Mouse (Mus musculus): ENCODE results near the gene Polr3gl. TPM values are rescaled to one million over a fixed set of nuclear protein-coding genes. Genes with fewer than 3 reads are reported as not detected.

The Polr3gl gene
- polyA plus RNA-seq, 1 experiment from 2014 or later: 33.6 TPM

- no peaks in the 10 kb centered on the region for H3K27me3 ChIP-seq
- CTCF ChIA-PET: interaction anchor here (1.3 to 1.6 kb wide), 3 partner anchors 13 to 27 kb away, joined by 4 to 5 read pairs (median 5); partner anchors contain the start of gene Polr3gl
- ATAC-seq (no peak), DNase-seq (ENCODE audit: low read depth, low spot score) (no peak)
- POLR2A ChIA-PET: interaction anchor here (0.9 kb wide), 1 partner anchor 9 kb away, joined by 4 read pairs; the partner anchor contains the start of gene Txnip
- TF ChIP-seq CTCF (IDR thresholded peaks at IDR 0.05): no peak
- in situ Hi-C loops (cut with MboI; ENCODE audit: low pct_unique_long_range_greater_than_20kb): no loop called here
These were observed 27.1 kb downstream of the Polr3gl start for GRCm38 (mm10) chr3:96566661-96567450.

GRCm38 (mm10) chr3:96565105-96565504, 28.9 kb downstream of the Polr3gl start:
- no peak for ATAC-seq
- ChIA-PET CTCF (interaction anchor here (1.0 to 1.5 kb wide), 3 partner anchors 11 to 103 kb away, joined by 3 to 5 read pairs (median 3); no protein-coding TSS in a partner anchor), POLR2A (interaction anchor here (0.5 to 1.1 kb wide), 3 partner anchors 12 to 136 kb away, joined by 3 to 7 read pairs (median 7); partner anchors contain the start of gene Gm16253)
- no peak for TF ChIP-seq CTCF (IDR thresholded peaks at IDR 0.05)
- H3K27me3 ChIP-seq: no peaks in the 10 kb centered on the region
- in situ Hi-C loops (cut with MboI; ENCODE audit: low pct_unique_long_range_greater_than_20kb): no loop called here
- DNase-seq (ENCODE audit: low read depth, low spot score): no peak

DNA sequence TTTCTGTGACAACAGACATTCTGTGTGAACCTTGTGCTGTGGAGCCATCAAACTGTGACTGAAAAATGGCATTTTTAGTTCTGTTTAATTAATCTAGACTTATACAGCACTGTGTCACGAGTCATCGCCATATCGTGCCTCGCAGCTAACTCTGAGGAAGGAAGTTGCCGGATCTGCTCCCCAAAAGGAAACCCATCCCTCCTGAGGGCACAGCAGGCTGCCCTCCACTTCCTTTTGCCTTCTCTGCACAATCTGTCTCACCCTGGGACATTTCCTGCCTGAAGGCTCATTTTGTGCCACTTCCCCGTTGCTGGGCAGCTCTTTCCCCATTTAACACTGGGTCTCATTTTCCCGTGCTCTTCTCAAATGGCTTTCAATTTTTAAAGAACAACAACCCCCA, 29.3 kb downstream of the Polr3gl start:
- no peaks in the 10 kb centered on the region for H3K27me3 ChIP-seq
- DNase-seq (ENCODE audit: low read depth, low spot score) (no peak), ATAC-seq (no peak)
- ChIA-PET CTCF (interaction anchor here (0.8 to 1.5 kb wide), 4 partner anchors 11 to 103 kb away, joined by 3 to 5 read pairs (median 4); no protein-coding TSS in a partner anchor), POLR2A (interaction anchor here (0.5 to 1.1 kb wide), 3 partner anchors 12 to 135 kb away, joined by 3 to 7 read pairs (median 7); partner anchors contain the start of gene Gm16253)
- in situ Hi-C loops (cut with MboI; ENCODE audit: low pct_unique_long_range_greater_than_20kb): no loop called here
- TF ChIP-seq CTCF (IDR thresholded peaks at IDR 0.05): no peak

DNA sequence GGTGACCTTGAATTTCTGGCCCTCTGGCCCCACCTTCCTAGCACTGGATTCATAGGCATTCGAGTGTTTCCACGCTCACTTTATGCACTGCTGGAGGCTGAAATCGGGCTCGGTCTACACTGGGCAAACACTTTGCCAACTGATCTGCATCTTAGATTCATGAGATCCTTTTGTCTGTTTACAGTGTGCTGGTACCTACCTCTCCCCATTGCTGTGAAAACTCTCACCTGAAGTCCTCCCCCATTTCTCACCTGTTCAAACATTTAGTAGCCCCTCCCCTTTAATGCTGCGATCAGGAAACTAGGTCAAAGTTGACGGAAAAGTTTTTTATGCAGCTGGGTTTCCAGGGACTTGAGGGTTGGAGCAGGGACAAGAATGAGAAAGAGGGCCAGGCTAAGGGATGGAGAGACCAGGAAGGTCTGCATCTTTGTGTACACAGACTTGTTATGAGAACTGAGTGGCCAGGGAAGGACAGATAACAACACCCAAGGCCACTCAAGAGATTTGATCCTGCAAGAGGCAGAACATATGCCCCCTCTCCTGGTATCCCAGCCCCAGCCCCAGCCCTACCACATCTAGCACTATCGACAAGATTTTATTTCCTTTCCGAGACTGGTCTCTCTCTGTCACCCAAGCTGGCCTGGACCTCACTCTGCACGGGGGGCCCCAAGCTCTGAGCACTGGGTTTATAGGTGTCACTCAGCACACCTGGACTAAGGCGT, 29.9 kb downstream of the Polr3gl start:
- ChIA-PET POLR2A (interaction anchor here (0.9 to 4.7 kb wide), 3 partner anchors 13 to 16 kb away, joined by 3 to 34 read pairs (median 7); partner anchors contain the start of gene Gm16253), CTCF (interaction anchor here (0.8 to 3.2 kb wide), 6 partner anchors 8 to 16 kb away, joined by 3 to 19 read pairs (median 6); partner anchors contain the start of gene Gm16253)
- DNase-seq (ENCODE audit: low read depth, low spot score): no peak
- H3K27me3 ChIP-seq: no peaks in the 10 kb centered on the region
- no peak for TF ChIP-seq CTCF (IDR thresholded peaks at IDR 0.05)
- no peak for ATAC-seq
- in situ Hi-C loops (cut with MboI; ENCODE audit: low pct_unique_long_range_greater_than_20kb): no loop called here

- ATAC-seq: no peak
- no peak for DNase-seq (ENCODE audit: low read depth, low spot score)
- no peak for TF ChIP-seq CTCF (IDR thresholded peaks at IDR 0.05)
- CTCF ChIA-PET: interaction anchor here (1.6 to 3.3 kb wide), 4 partner anchors 9 to 17 kb away, joined by 6 to 19 read pairs (median 12); partner anchors contain the start of gene Gm16253
- H3K27me3 ChIP-seq: no peaks in the 10 kb centered on the region
- POLR2A ChIA-PET: interaction anchor here (0.9 to 4.7 kb wide), 4 partner anchors 11 to 31 kb away, joined by 3 to 34 read pairs (median 12); partner anchors contain the start of genes Gm16253 and Polr3gl
- in situ Hi-C loops (cut with MboI; ENCODE audit: low pct_unique_long_range_greater_than_20kb): no loop called here
These were observed 30.7 kb downstream of the Polr3gl start for GRCm38 (mm10) chr3:96563267-96563666.

- ATAC-seq: no peak
- TF ChIP-seq CTCF (IDR thresholded peaks at IDR 0.05): no peak
- POLR2A ChIA-PET: interaction anchor here (0.9 to 4.7 kb wide), 8 partner anchors 9 to 39 kb away, joined by 3 to 34 read pairs (median 4); partner anchors contain the start of genes Gm16253, Lix1l and Polr3gl
- no peak for DNase-seq (ENCODE audit: low read depth, low spot score)
- CTCF ChIA-PET: interaction anchor here (1.2 to 3.3 kb wide), 6 partner anchors 10 to 18 kb away, joined by 3 to 19 read pairs (median 7); partner anchors contain the start of gene Gm16253
- H3K27me3 ChIP-seq: no peaks in the 10 kb centered on the region
- in situ Hi-C loops (cut with MboI; ENCODE audit: low pct_unique_long_range_greater_than_20kb): no loop called here
These were observed 31.9 kb downstream of the Polr3gl start for GRCm38 (mm10) chr3:96561946-96562681.

GRCm38 (mm10) chr3:96560881-96561668, 32.9 kb downstream of the Polr3gl start:
- DNase-seq (ENCODE audit: low read depth, low spot score) (no peak), ATAC-seq (no peak)
- no peak for TF ChIP-seq CTCF (IDR thresholded peaks at IDR 0.05)
- in situ Hi-C loops (cut with MboI; ENCODE audit: low pct_unique_long_range_greater_than_20kb): no loop called here
- POLR2A ChIA-PET: interaction anchor here (0.7 to 4.7 kb wide), 6 partner anchors 9 to 40 kb away, joined by 3 to 34 read pairs (median 5); partner anchors contain the start of genes Gm16253 and Lix1l
- H3K27me3 ChIP-seq: no peaks in the 10 kb centered on the region
- CTCF ChIA-PET: interaction anchor here (1.2 to 3.3 kb wide), 4 partner anchors 9 to 19 kb away, joined by 3 to 19 read pairs (median 11); partner anchors contain the start of gene Gm16253

DNA sequence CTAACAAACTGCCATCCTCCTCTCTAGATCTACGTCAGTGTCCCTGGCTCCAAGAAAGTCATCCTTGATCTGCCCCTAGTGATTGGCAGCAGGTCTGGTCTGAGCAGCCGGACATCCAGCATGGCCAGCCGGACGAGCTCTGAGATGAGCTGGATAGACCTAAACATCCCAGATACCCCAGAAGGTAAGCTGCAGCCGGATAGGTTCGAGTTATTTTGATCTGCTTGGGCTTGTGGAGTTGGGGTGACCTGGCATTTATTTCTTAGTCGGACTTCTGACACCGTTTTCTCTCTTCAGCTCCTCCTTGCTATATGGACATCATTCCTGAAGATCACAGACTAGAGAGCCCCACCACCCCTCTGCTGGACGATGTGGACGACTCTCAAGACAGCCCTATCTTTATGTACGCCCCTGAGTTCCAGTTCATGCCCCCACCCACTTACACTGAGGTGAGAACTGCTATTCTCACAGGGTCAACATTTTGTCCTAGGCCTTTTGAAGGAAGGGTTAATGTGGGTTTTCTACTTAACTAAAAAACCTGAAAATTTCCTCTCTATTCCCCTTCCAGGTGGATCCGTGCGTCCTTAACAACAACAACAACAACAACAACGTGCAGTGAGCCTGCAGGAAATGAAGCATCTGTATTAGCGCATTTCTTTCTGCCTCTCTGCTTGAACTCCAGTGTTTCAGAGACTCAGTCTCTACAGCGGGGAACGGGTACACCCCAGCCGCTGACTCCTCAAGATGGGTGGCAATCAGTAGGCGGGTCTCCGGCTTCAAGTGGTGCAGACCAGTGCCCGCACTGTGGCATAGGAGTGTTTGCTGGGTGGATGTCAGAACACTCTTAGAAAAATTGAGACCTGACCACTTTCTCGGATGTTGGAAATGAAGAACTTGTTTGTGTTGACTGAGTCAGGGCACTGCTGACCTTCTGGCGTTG, 33.8 kb downstream of the Polr3gl start:
- CTCF ChIA-PET: interaction anchor here (0.9 to 3.3 kb wide), 4 partner anchors 17 to 136 kb away, joined by 3 to 19 read pairs (median 10); partner anchors contain the start of genes Gm16253 and Pias3
- no peaks in the 10 kb centered on the region for H3K27me3 ChIP-seq
- POLR2A ChIA-PET: interaction anchor here (0.7 to 4.7 kb wide), 6 partner anchors 8 to 41 kb away, joined by 3 to 34 read pairs (median 11); partner anchors contain the start of genes Gm16253 and Lix1l
- no peak for ATAC-seq
- TF ChIP-seq CTCF (IDR thresholded peaks at IDR 0.05): no peak
- in situ Hi-C loops (cut with MboI; ENCODE audit: low pct_unique_long_range_greater_than_20kb): no loop called here
- no peak for DNase-seq (ENCODE audit: low read depth, low spot score)
